Mouse (Mus musculus): ENCODE measurements around the gene Chst5. TPM values are rescaled to one million over a fixed set of nuclear protein-coding genes. Genes with fewer than 3 reads are reported as not detected.

The Chst5 gene
- total and polyA plus RNA-seq, 3 experiments: not detected

- no peak overlapping the region for H3K27ac ChIP-seq (ENCODE audit: control insufficient read depth, low read depth, low read length)
- H3K36me3 ChIP-seq (ENCODE audit: control insufficient read depth in 1 of 2, insufficient read depth in 2 of 2, low read length in 2 of 2): peaks cover 0 to 20% of the 10 kb centered on the region in 2 experiments; a peak in 2 of 4 replicates
- DNase-seq (ENCODE audit: low read depth, low spot score): no peak
- H3K4me3 ChIP-seq (ENCODE audit: control insufficient read depth in 1 of 2, insufficient read depth in 1 of 2, low read depth in 2 of 2, low read length in 2 of 2): no peak overlapping the region
- no peak overlapping the region for H3K9ac ChIP-seq (ENCODE audit: control insufficient read depth, low read depth, low read length, poor library complexity, severe bottlenecking)
- no peak for TF ChIP-seq E2F4 (IDR thresholded peaks at IDR 0.05; ENCODE audit: borderline replicate concordance, low read depth, low read length)
- no peak for TF ChIP-seq MEF2A (IDR thresholded peaks at IDR 0.05; ENCODE audit: extremely low read depth, insufficient replicate concordance, low read depth, low read length, poor library complexity, severe bottlenecking)
- no peak for TF ChIP-seq KAT2A (conservative IDR thresholded peaks at IDR 0.05; ENCODE audit: low read depth, low read length)
- TF ChIP-seq GATA1 (IDR thresholded peaks at IDR 0.05; ENCODE audit: low read depth, low read length): no peak
- TF ChIP-seq MAX (IDR thresholded peaks at IDR 0.05; ENCODE audit: low read length): no peak
- TF ChIP-seq SIN3A (IDR thresholded peaks at IDR 0.05; ENCODE audit: low read length): no peak
- TF ChIP-seq USF1 (IDR thresholded peaks at IDR 0.05; ENCODE audit: low read depth, low read length): no peak
- no peak for TF ChIP-seq POLR2AphosphoS5 (IDR thresholded peaks at IDR 0.05; ENCODE audit: borderline replicate concordance, low read depth, low read length)
- TF ChIP-seq MYC (IDR thresholded peaks at IDR 0.05; ENCODE audit: low read depth, low read length): no peak
- no peak for TF ChIP-seq CTCF (IDR thresholded peaks at IDR 0.05 in 2 of 3, conservative IDR thresholded peaks at IDR 0.05 in 1 of 3; ENCODE audit: control insufficient read depth in 1 of 3, insufficient read depth in 1 of 3, low read depth in 2 of 3, low read length in 3 of 3, poor library complexity in 1 of 3, severe bottlenecking in 1 of 3)
- no peak for TF ChIP-seq HCFC1 (IDR thresholded peaks at IDR 0.05; ENCODE audit: low read depth, low read length)
- TF ChIP-seq ZNF384 (IDR thresholded peaks at IDR 0.05; ENCODE audit: low read depth, low read length): no peak
- no peak for TF ChIP-seq EP300 (IDR thresholded peaks at IDR 0.05; ENCODE audit: low read depth in 1 of 2, low read length in 2 of 2)
- TF ChIP-seq RAD21 (IDR thresholded peaks at IDR 0.05; ENCODE audit: low read depth, low read length): no peak
- TF ChIP-seq ETS1 (IDR thresholded peaks at IDR 0.05; ENCODE audit: low read depth, low read length): no peak
- H3K4me1 ChIP-seq (ENCODE audit: control insufficient read depth in 1 of 2, insufficient read depth in 2 of 2, low read length in 2 of 2): peaks cover 5 to 20% of the 10 kb centered on the region in 2 experiments; a peak in 3 of 4 replicates
- H3K9me3 ChIP-seq (replicated peaks; ENCODE audit: insufficient read depth, low read length): no peaks in the 10 kb centered on the region
- H3K79me2 ChIP-seq (ENCODE audit: control insufficient read depth, insufficient read depth, low read length, poor library complexity): no peaks in the 10 kb centered on the region
- no peaks in the 10 kb centered on the region for H3K27me3 ChIP-seq (ENCODE audit: control insufficient read depth in 1 of 2, insufficient read depth in 2 of 2, low read length in 2 of 2)
These were observed 21.5 kb upstream of the Chst5 start for GRCm38 (mm10) chr8:111931721-111932120.

- Histone ChIP-seq H3K27me3 (ENCODE audit: control insufficient read depth in 1 of 2, insufficient read depth in 2 of 2, low read length in 2 of 2) (no peaks in the 10 kb centered on the region), H3K27ac (ENCODE audit: control insufficient read depth, low read depth, low read length) (peak overlapping the region; percentile 69), H3K36me3 (ENCODE audit: control insufficient read depth in 1 of 2, insufficient read depth in 2 of 2, low read length in 2 of 2) (peaks cover 0 to 19% of the 10 kb centered on the region in 2 experiments; a peak in 2 of 4 replicates), H3K9me3 (replicated peaks; ENCODE audit: insufficient read depth, low read length) (no peaks in the 10 kb centered on the region), H3K79me2 (ENCODE audit: control insufficient read depth, insufficient read depth, low read length, poor library complexity) (no peaks in the 10 kb centered on the region), H3K4me3 (ENCODE audit: control insufficient read depth in 1 of 2, insufficient read depth in 1 of 2, low read depth in 2 of 2, low read length in 2 of 2) (peak overlapping the region; percentile 2 to 26; a peak in 2 of 4 replicates), H3K4me1 (ENCODE audit: control insufficient read depth in 1 of 2, insufficient read depth in 2 of 2, low read length in 2 of 2) (peaks cover 5 to 22% of the 10 kb centered on the region in 2 experiments; a peak in 3 of 4 replicates), H3K9ac (ENCODE audit: control insufficient read depth, low read depth, low read length, poor library complexity, severe bottlenecking) (peak overlapping the region; percentile 47)
- peak; percentile 91 for DNase-seq (ENCODE audit: low read depth, low spot score)
- TF ChIP-seq GATA1 (IDR thresholded peaks at IDR 0.05; ENCODE audit: low read depth, low read length) (peak; percentile 89), TCF12 (IDR thresholded peaks at IDR 0.05; ENCODE audit: low read depth, low read length) (peak; percentile 79), MXI1 (IDR thresholded peaks at IDR 0.05; ENCODE audit: low read depth, low read length) (peak; percentile 49; the same call in 1 of the 2 replicates), TAL1 (IDR thresholded peaks at IDR 0.05; ENCODE audit: low read length) (peak; percentile 87), USF1 (IDR thresholded peaks at IDR 0.05; ENCODE audit: low read depth, low read length) (no peak), ETS1 (IDR thresholded peaks at IDR 0.05; ENCODE audit: low read depth, low read length) (peak; percentile 89), MAZ (IDR thresholded peaks at IDR 0.05; ENCODE audit: low read depth, low read length) (no peak), MYC (IDR thresholded peaks at IDR 0.05; ENCODE audit: low read depth, low read length) (no peak), RCOR1 (IDR thresholded peaks at IDR 0.05; ENCODE audit: low read depth, low read length) (peak; percentile 66; the same call in 1 of the 2 replicates), CTCF (IDR thresholded peaks at IDR 0.05 in 2 of 3, conservative IDR thresholded peaks at IDR 0.05 in 1 of 3; ENCODE audit: control insufficient read depth in 1 of 3, insufficient read depth in 1 of 3, low read depth in 2 of 3, low read length in 3 of 3, poor library complexity in 1 of 3, severe bottlenecking in 1 of 3) (no peak), SIN3A (IDR thresholded peaks at IDR 0.05; ENCODE audit: low read length) (peak; percentile 88), EP300 (IDR thresholded peaks at IDR 0.05; ENCODE audit: low read depth in 1 of 2, low read length in 2 of 2) (peak; percentile 75 to 88), ZMIZ1 (IDR thresholded peaks at IDR 0.05; ENCODE audit: low read depth, low read length) (0 out of 2 replicates have a peak, but pooled peaks have one; percentile 35)
These were observed 19.5 kb upstream of the Chst5 start for GRCm38 (mm10) chr8:111929648-111930344.
